Mouse (Mus musculus) intestine, embryonic 14.5 days (tissue): ENCODE measurements around the gene Gfm2. TPM values are rescaled to one million over a fixed set of nuclear protein-coding genes. Genes with fewer than 3 reads are reported as not detected.

Source experiments
- ATAC-seq: fragments of 200-750 bp; cut with Nextera tagmentation; replicated peaks from 2 replicates; pipeline ENCODE4 v1.8.0; 2017; ENCODE audit warnings: low read depth, moderate number of reproducible peaks, moderate TSS enrichment, moderate library complexity; ENCODE audit not compliant: low FRiP score, low TSS enrichment
- DNase-seq: peaks from one replicate; pipeline ENCODE4 v3.0.0-alpha.2; 2018; ENCODE audit warnings: low spot score
- H3K27ac ChIP-seq: fragments of 300-500 bp; sonication (generic); 2 replicates; pipeline ENCODE4 v1.5.1; 2014; ENCODE audit warnings: low read depth, mild to moderate bottlenecking, control low read depth
- H3K27me3 ChIP-seq: fragments of 300-500 bp; sonication (generic); replicated peaks from 2 replicates; pipeline ENCODE4 v1.6.1; 2014; ENCODE audit warnings: low read length, control low read depth; ENCODE audit not compliant: control insufficient read depth, insufficient read depth
- H3K36me3 ChIP-seq: fragments of 300-500 bp; sonication (generic); 2 replicates; pipeline ENCODE4 v1.6.1; 2014; ENCODE audit warnings: low read length, control low read depth; ENCODE audit not compliant: control insufficient read depth, insufficient read depth
- H3K4me1 ChIP-seq: fragments of 300-500 bp; sonication (generic); replicated peaks from 2 replicates; pipeline ENCODE4 v1.6.1; 2014; ENCODE audit warnings: low read length, control low read depth, mixed read lengths; ENCODE audit not compliant: control insufficient read depth, insufficient read depth
- H3K4me2 ChIP-seq: fragments of 300-500 bp; sonication (generic); 2 replicates; pipeline ENCODE4 v1.6.1; 2014; ENCODE audit warnings: low read length
- H3K4me3 ChIP-seq: fragments of 300-500 bp; sonication (generic); 2 replicates; pipeline ENCODE4 v1.5.1; 2014; ENCODE audit warnings: low read depth, low read length, control low read depth, mixed read lengths
- H3K9ac ChIP-seq: fragments of 300-500 bp; sonication (generic); 2 replicates; pipeline ENCODE4 v1.6.1; 2014; ENCODE audit warnings: mild to moderate bottlenecking, low read length
- H3K9me3 ChIP-seq: fragments of 300-500 bp; sonication (generic); 2 replicates; pipeline ENCODE4 v1.6.1; 2016; ENCODE audit warnings: low read length, control low read depth; ENCODE audit not compliant: control insufficient read depth
- WGBS: fragments of 180-500 bp; shearing (Covaris S2); extraction: QIAGEN DNeasy Blood & Tissue Kit; methylation state at CpG from one replicate; pipeline ENCODE4 v1.1.7; 2014; 5-methylcytosine and 5-hydroxymethylcytosine counted together
- polyA plus RNA-seq: library from polyadenylated mRNA; unstranded; fragments of >200 nt; fragmentation: Nextera tagmentation; extraction: Ambion mirVana; gene quantifications from 2 replicates; pipeline ENCODE4 v1.2.1, GENCODE M21; 2014

Gfm2 gene
- polyA plus RNA-seq, 1 experiment from 2014 or later, result 31.3 TPM

DNA sequence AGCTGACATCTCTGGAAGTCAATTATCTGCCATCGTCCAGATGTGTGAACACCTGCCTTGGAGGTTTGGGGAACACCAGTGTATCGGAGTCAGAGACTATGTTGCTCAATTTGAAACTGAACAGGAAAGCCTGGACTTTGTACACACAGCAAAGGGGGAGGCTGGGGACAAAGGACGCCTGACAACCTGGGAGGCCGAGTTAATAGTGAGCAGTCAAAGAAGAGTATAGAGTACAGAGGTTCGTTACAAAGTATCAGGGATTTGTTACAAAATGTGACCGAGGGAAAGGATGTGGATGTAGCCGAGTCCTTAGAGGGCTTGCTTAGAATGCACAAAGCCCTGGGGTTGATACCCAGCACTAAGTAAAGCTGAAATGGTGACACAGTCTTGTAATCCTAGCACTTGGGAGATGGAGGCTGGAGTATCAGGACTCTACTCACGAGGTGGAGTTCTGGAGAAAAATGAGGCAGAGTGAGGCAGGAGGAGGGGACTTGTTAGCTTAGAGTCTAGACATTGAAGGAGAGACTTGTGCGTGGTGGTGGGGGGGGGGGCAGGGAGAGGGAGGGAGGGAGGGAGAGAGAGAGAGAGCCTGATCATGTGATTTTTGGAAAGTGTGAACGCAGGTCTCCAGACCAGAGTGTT is 86.7 kb downstream of the Gfm2 start:
- Histone ChIP-seq H3K9ac (no peak overlapping the region), H3K4me1 (no peaks in the 10 kb centered on the region), H3K4me2 (peak overlapping the region; percentile 22; the same call in 1 of the 2 replicates), H3K4me3 (no peak overlapping the region), H3K27me3 (no peaks in the 10 kb centered on the region), H3K27ac (no peak overlapping the region), H3K36me3 (no peaks in the 10 kb centered on the region), H3K9me3 (0 out of 2 replicates have a peak, but pooled peaks cover 2% of the 10 kb centered on the region)
- DNase-seq (no peak), ATAC-seq (no peak)
- 53% methylated on average over 10 of the region's 10 CpGs for WGBS

- no peak overlapping the region for H3K9ac ChIP-seq
- no peaks in the 10 kb centered on the region for H3K4me1 ChIP-seq
- peak overlapping the region; percentile 22 for H3K4me2 ChIP-seq
- ATAC-seq (no peak), DNase-seq (no peak)
- no peak overlapping the region for H3K4me3 ChIP-seq
- H3K9me3 ChIP-seq, result 0 out of 2 replicates have a peak, but pooled peaks cover 2% of the 10 kb centered on the region
- H3K27ac ChIP-seq, result no peak overlapping the region
- no peaks in the 10 kb centered on the region for H3K27me3 ChIP-seq
- WGBS, result 54% methylated on average over 17 of the region's 17 CpGs
- no peaks in the 10 kb centered on the region for H3K36me3 ChIP-seq
These were observed 87.4 kb downstream of the Gfm2 start for GRCm38 (mm10) chr13:97225130-97225529.

DNA sequence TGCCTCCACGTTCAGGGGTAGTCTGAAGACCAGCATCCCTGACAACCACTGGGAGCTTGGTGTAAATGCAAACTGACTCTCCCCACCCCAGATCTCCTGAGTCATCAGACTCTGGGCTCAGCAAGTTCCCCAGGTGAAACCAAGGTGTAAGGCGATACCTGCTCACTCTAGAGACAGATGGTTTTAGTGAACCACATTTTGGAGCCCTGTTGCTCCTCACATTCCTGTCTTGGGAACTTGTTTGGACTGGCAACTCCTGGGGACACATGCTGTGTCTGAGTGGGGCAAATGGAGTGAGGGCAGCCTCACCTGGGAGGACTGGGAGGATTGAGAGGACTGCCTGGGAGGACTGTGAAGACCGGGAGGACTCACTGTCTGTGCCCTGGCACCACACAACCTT is 90.1 kb downstream of the Gfm2 start:
- Histone ChIP-seq H3K4me1 (no peaks in the 10 kb centered on the region), H3K9ac (no peak overlapping the region), H3K4me3 (no peak overlapping the region), H3K27ac (no peak overlapping the region), H3K4me2 (no peak overlapping the region), H3K9me3 (0 out of 2 replicates have a peak, but pooled peaks cover 2% of the 10 kb centered on the region), H3K27me3 (no peaks in the 10 kb centered on the region), H3K36me3 (no peaks in the 10 kb centered on the region)
- DNase-seq (no peak), ATAC-seq (no peak)
- 87% methylated on average over 3 of the region's 3 CpGs for WGBS

DNA sequence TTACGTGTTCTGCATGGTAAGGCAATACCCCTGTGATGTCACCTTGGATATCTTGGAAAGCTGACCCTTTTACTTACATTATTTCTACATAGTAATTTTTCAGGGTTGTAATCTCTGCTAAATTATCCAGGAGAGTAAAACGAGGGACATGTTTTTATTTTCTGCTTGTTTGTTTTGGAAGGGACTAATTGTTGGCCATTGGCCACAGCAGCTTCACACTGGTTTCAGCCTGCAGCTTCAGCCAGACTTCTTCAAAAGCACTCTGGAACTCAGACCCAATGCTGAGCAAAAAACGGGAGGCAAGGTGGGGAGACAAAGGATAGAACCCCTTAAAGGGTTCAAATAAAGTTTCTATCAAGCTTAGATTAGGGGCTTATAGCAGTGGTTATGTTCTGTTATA is 92.4 kb downstream of the Gfm2 start:
- Histone ChIP-seq H3K9me3 (0 out of 2 replicates have a peak, but pooled peaks cover 2% of the 10 kb centered on the region), H3K36me3 (no peaks in the 10 kb centered on the region), H3K4me2 (no peak overlapping the region), H3K27ac (no peak overlapping the region), H3K4me1 (no peaks in the 10 kb centered on the region), H3K9ac (no peak overlapping the region), H3K27me3 (no peaks in the 10 kb centered on the region), H3K4me3 (no peak overlapping the region)
- DNase-seq (no peak), ATAC-seq (no peak)
- WGBS, result 75% methylated on average over 3 of the region's 3 CpGs

Other genes starting within 250 kb of the Gfm2 start
- gene Gcnt4, start 213.2 kb upstream of the Gfm2 start, polyA plus RNA-seq, result 0.44 and 0.45 TPM in 2 replicates
- gene 1700029F12Rik, start 103.6 kb upstream of the Gfm2 start, polyA plus RNA-seq, result not detected in 2 replicates
- gene Fam169a, start 70.7 kb upstream of the Gfm2 start, polyA plus RNA-seq, result 5.5 and 7.0 TPM in 2 replicates
- gene Gm6169, start 38.7 kb upstream of the Gfm2 start, polyA plus RNA-seq, result 3.7 and 5.9 TPM in 2 replicates
- gene Nsa2, start within 50 bp of the Gfm2 start, polyA plus RNA-seq, result 80.4 TPM in 2 replicates
- 52.4 and 56.7 TPM in 2 replicates for gene Hexb, start 60.4 kb downstream of the Gfm2 start, polyA plus RNA-seq
- 6.6 and 8.2 TPM in 2 replicates for gene Enc1, start 103.2 kb downstream of the Gfm2 start, polyA plus RNA-seq